10 mouse cellular contexts compared by ENCODE assay signal in genomic region chr15:78875537-78875936, GRCm38 (mm10). TPM values are rescaled to one million over a fixed set of nuclear protein-coding genes. Genes with fewer than 3 reads are reported as not detected.
A peak's percentile ranks its signal among the peaks of the same experiment; 100 is the strongest.
DNase-seq lines count a peak whose midpoint lies in the region; ATAC-seq and TF ChIP-seq lines count a peak whose summit lies in the region.
"Had no signal": no experiment of that assay in that cellular context is flagged by ENCODE, and none has a peak within 500 bp of the region (broad histone marks: within the 10 kb centered on the region; RNA-seq: fewer than 3 reads in every experiment).

No protein-coding gene starts in this region.

- no peak for ATAC-seq in lung, embryonic 15.5 days (ENCODE audit: borderline replicate concordance, extremely low read depth, low FRiP score, low TSS enrichment)
- ATAC-seq in liver, embryonic 12.5 days: no peak
- ATAC-seq in stomach, embryonic 16.5 days (ENCODE audit: insufficient read depth, low FRiP score): no peak
- no peak for ATAC-seq in cerebellum, adult (ENCODE audit: insufficient number of reproducible peaks, low FRiP score, low TSS enrichment)

- TF ChIP-seq CTCF in gastrocnemius, adult 2 months (IDR thresholded peaks at IDR 0.05): no peak

- H3K9me3 ChIP-seq in lung, embryonic 15.5 days: no peaks in the 10 kb centered on the region
- no peaks in the 10 kb centered on the region for H3K9me3 ChIP-seq in liver, embryonic 12.5 days (replicated peaks)
- no peaks in the 10 kb centered on the region for H3K9me3 ChIP-seq in stomach, embryonic 16.5 days (replicated peaks; ENCODE audit: control insufficient read depth, low read length)

- peaks cover 61% of the 10 kb centered on the region for H3K4me1 ChIP-seq in lung, embryonic 15.5 days
- peaks cover 52% of the 10 kb centered on the region for H3K4me1 ChIP-seq in liver, embryonic 12.5 days
- peaks cover 35% of the 10 kb centered on the region for H3K4me1 ChIP-seq in stomach, embryonic 16.5 days (ENCODE audit: control insufficient read depth, insufficient read depth, low read length)

- peaks cover 8% of the 10 kb centered on the region; the same call in 1 of the 2 replicates for H3K36me3 ChIP-seq in lung, embryonic 15.5 days
- H3K36me3 ChIP-seq in liver, embryonic 12.5 days: peaks cover 11% of the 10 kb centered on the region
- H3K36me3 ChIP-seq in stomach, embryonic 16.5 days (ENCODE audit: control insufficient read depth, insufficient read depth, low read length): no peaks in the 10 kb centered on the region

- WGBS in lung, embryonic 15.5 days: 66% methylated on average over 5 of the region's 5 CpGs
- WGBS in liver, embryonic 12.5 days (ENCODE audit: insufficient replicate concordance): 82% methylated on average over 5 of the region's 5 CpGs
- WGBS in stomach, embryonic 16.5 days: 72% methylated on average over 5 of the region's 5 CpGs

- H3K27ac ChIP-seq in gastrocnemius, adult 2 months: peak overlapping the region; percentile 97; the same call in 1 of the 2 replicates
- peak overlapping the region; percentile 99 for H3K27ac ChIP-seq in lung, embryonic 15.5 days
- peak overlapping the region; percentile 96 for H3K27ac ChIP-seq in liver, embryonic 12.5 days
- peak overlapping the region; percentile 99 for H3K27ac ChIP-seq in stomach, embryonic 16.5 days (ENCODE audit: low read length)

- DNase-seq in gastrocnemius, adult 2 months: no peak
- no peak for DNase-seq in gastrocnemius, postnatal 10 days
- no peak for DNase-seq in lung, postnatal 10 days
- DNase-seq in lung, postnatal 25 days (ENCODE audit: low spot score): no peak

- peak overlapping the region; percentile 89 for H3K4me2 ChIP-seq in lung, embryonic 15.5 days
- H3K4me2 ChIP-seq in liver, embryonic 12.5 days: peak overlapping the region; percentile 96; the same call in 1 of the 2 replicates
- peak overlapping the region; percentile 81 for H3K4me2 ChIP-seq in stomach, embryonic 16.5 days (ENCODE audit: low read depth, low read length)

- no peak overlapping the region for H3K9ac ChIP-seq in lung, embryonic 15.5 days
- no peak overlapping the region for H3K9ac ChIP-seq in liver, embryonic 12.5 days
- peak overlapping the region; percentile 93; the same call in 1 of the 2 replicates for H3K9ac ChIP-seq in stomach, embryonic 16.5 days (ENCODE audit: low read length)

- H3K27me3 ChIP-seq in lung, embryonic 15.5 days: no peaks in the 10 kb centered on the region
- H3K27me3 ChIP-seq in liver, embryonic 12.5 days (replicated peaks): no peaks in the 10 kb centered on the region
- no peaks in the 10 kb centered on the region for H3K27me3 ChIP-seq in stomach, embryonic 16.5 days (ENCODE audit: control insufficient read depth, insufficient read depth, low read length)

- H3K4me3 ChIP-seq in gastrocnemius, adult 2 months: no peak overlapping the region
- H3K4me3 ChIP-seq in lung, embryonic 15.5 days: peak overlapping the region; percentile 70; the same call in 1 of the 2 replicates
- H3K4me3 ChIP-seq in liver, embryonic 12.5 days: no peak overlapping the region
- peak overlapping the region; percentile 78; the same call in 1 of the 2 replicates for H3K4me3 ChIP-seq in stomach, embryonic 16.5 days (replicated peaks; ENCODE audit: low read length)

- intact Hi-C loops in gastrocnemius, adult 2 months (cut with DNase I): no loop called here

RNA-seq across cellular contexts. Expression of gene Gga1, which starts 1.5 kb away (rescaled TPM):
- total RNA-seq in gastrocnemius, adult 2 months (2021): 10 to 100 TPM; 43.1 to 45.7 TPM
- 10 to 100 TPM; 31.1 to 33.8 TPM for total RNA-seq in gastrocnemius, postnatal 10 days (2021)
- polyA plus RNA-seq in lung, embryonic 15.5 days (2015; fragmentation: Nextera tagmentation; extraction: Ambion mirVana): 54.0 and 56.2 TPM in 2 replicates
- polyA plus RNA-seq in liver, embryonic 12.5 days (2016; fragmentation: Nextera tagmentation; extraction: Ambion mirVana): 32.2 and 33.5 TPM in 2 replicates
- 48.4 and 51.4 TPM in 2 replicates for polyA plus RNA-seq in stomach, embryonic 16.5 days (2015; fragmentation: Nextera tagmentation; extraction: Ambion mirVana)

RNA-seq across cellular contexts. Expression of gene Lgals2, which starts 20.2 kb away (rescaled TPM):
- total RNA-seq in gastrocnemius, adult 2 months (2021): not detected
- not detected for total RNA-seq in gastrocnemius, postnatal 10 days (2021)
- polyA plus RNA-seq in lung, embryonic 15.5 days (2015; fragmentation: Nextera tagmentation; extraction: Ambion mirVana): 0.69 and 0.72 TPM in 2 replicates
- polyA plus RNA-seq in liver, embryonic 12.5 days (2016; fragmentation: Nextera tagmentation; extraction: Ambion mirVana): 7.0 and 9.5 TPM in 2 replicates
- 86.6 and 122 TPM in 2 replicates for polyA plus RNA-seq in stomach, embryonic 16.5 days (2015; fragmentation: Nextera tagmentation; extraction: Ambion mirVana)
- total RNA-seq: common myeloid progenitor, adult 5-6 weeks; neutrophil, adult 5-6 weeks had no signal

RNA-seq across cellular contexts. Expression of gene Gm49510, which starts 23.9 kb away (rescaled TPM):
- total RNA-seq in gastrocnemius, adult 2 months (2021): under 1 TPM in 1 of 2 experiments, not detected in 1; 0.13 TPM
- total RNA-seq in gastrocnemius, postnatal 10 days (2021): not detected
- polyA plus RNA-seq in lung, embryonic 15.5 days (2015; fragmentation: Nextera tagmentation; extraction: Ambion mirVana): 0.18 and 0.60 TPM in 2 replicates
- 0.17 and 0.43 TPM in 2 replicates for polyA plus RNA-seq in liver, embryonic 12.5 days (2016; fragmentation: Nextera tagmentation; extraction: Ambion mirVana)
- polyA plus RNA-seq in stomach, embryonic 16.5 days (2015; fragmentation: Nextera tagmentation; extraction: Ambion mirVana): 0.32 and 0.46 TPM in 2 replicates
- total RNA-seq: common myeloid progenitor, adult 5-6 weeks had no signal

RNA-seq across cellular contexts. Expression of gene Sh3bp1, which starts 24.0 kb away (rescaled TPM):
- total RNA-seq in gastrocnemius, adult 2 months (2021): 1 to 10 TPM; 1.4 to 2.0 TPM
- 10 to 100 TPM in 1 of 2 experiments, 1 to 10 TPM in 1; 6.0 to 11.6 TPM for total RNA-seq in gastrocnemius, postnatal 10 days (2021)
- 31.9 and 35.5 TPM in 2 replicates for polyA plus RNA-seq in lung, embryonic 15.5 days (2015; fragmentation: Nextera tagmentation; extraction: Ambion mirVana)
- 34.3 and 39.3 TPM in 2 replicates for polyA plus RNA-seq in liver, embryonic 12.5 days (2016; fragmentation: Nextera tagmentation; extraction: Ambion mirVana)
- 42.1 and 44.5 TPM in 2 replicates for polyA plus RNA-seq in stomach, embryonic 16.5 days (2015; fragmentation: Nextera tagmentation; extraction: Ambion mirVana)

RNA-seq across cellular contexts. Expression of gene Cdc42ep1, which starts 33.1 kb away (rescaled TPM):
- 1 to 10 TPM; 8.5 to 10.0 TPM for total RNA-seq in gastrocnemius, adult 2 months (2021)
- 10 to 100 TPM; 26.3 to 35.0 TPM for total RNA-seq in gastrocnemius, postnatal 10 days (2021)
- 105 and 109 TPM in 2 replicates for polyA plus RNA-seq in lung, embryonic 15.5 days (2015; fragmentation: Nextera tagmentation; extraction: Ambion mirVana)
- 17.6 and 18.1 TPM in 2 replicates for polyA plus RNA-seq in liver, embryonic 12.5 days (2016; fragmentation: Nextera tagmentation; extraction: Ambion mirVana)
- polyA plus RNA-seq in stomach, embryonic 16.5 days (2015; fragmentation: Nextera tagmentation; extraction: Ambion mirVana): 47.9 and 52.2 TPM in 2 replicates
- total RNA-seq: common myeloid progenitor, adult 5-6 weeks; neutrophil, adult 5-6 weeks had no signal

Comparison
In these comparisons a context has a peak if more than half of its experiments do, and no peak if none do; other contexts are left out.
1. H3K4me3 ChIP-seq: peak in lung, embryonic 15.5 days (single experiment) and stomach, embryonic 16.5 days (single experiment); none in gastrocnemius, adult 2 months (single experiment) and liver, embryonic 12.5 days (single experiment).
2. Peak in every context shown above with its lines, with median percentiles within 50 percentile points of each other: H3K27ac ChIP-seq and H3K4me2 ChIP-seq.